Mouse (Mus musculus) Muller cell, postnatal 12 days (primary cell): Measurements from ENCODE around the gene Olfr522.
A peak's percentile ranks its signal among the peaks of the same experiment; 100 is the strongest.

Experiments
- DNase-seq: peaks from one replicate; pipeline ENCODE4 v3.0.0-alpha.2; 2015; ENCODE audit errors: inconsistent ontology term

Gene Olfr522

DNA sequence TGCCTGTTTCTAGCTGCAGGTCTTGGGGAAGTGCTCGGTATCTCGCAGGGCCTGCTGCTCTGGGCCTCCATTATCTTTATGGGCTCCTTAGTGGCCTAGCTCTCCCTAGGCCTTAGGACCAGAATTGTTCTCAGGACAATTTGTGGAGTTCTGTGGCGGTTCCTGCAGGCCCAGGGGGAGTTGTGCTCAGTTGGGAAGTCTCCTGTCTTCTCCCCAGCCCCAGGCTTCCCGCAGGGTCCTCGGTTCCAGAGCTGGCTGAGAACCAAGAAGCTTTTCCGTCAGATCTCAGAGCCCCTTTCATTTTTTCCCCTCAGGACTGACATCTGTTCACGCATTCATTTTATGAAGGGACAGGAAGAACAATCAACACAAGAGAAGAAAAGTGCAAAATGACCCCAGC, at the start of gene Olfr522:
Gene Olfr522 (minus strand): TSS at position 101 of the 400 bp plus-strand sequence.
- no peak for DNase-seq

DNA sequence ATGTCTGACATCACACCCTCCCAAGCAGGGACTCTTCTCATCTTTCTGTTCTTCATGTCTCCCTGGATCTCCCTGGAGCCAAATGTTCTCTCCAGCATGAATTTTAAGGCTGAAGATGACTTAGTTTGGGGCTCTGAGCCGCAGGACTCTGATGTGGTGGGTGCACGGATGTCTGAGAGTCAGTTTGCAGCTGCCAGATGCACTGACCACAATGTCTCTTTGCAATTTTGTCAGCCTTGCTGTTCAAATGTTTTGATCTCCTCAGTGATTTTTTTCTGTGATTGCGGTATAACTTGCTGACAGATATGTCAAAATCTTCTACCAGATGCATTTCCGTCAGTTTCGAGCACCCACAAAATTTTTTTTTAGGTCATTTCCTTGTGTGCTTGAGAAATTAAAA, 49.3 kb upstream of the Olfr522 start:
- DNase-seq: no peak

DNA sequence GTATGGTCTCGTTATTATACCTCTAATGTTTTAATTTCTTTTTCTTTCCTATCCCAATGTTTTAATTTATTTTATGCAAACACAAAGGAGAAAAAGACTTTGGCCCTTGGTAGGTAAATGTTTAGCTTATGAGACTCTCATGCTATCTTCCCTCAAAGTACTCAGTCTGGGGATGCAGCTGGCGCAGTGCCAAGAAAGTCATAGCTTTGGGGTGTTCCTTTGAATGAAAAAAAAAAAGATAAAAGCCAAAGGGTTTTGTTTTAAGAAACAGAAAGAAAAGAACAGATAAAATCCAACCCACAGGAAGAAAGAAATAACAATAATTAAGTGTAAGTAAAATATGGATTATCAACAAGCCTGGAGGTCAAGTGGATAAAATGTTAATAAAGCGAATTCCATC, 44.1 kb upstream of the Olfr522 start:
- DNase-seq: no peak

DNA sequence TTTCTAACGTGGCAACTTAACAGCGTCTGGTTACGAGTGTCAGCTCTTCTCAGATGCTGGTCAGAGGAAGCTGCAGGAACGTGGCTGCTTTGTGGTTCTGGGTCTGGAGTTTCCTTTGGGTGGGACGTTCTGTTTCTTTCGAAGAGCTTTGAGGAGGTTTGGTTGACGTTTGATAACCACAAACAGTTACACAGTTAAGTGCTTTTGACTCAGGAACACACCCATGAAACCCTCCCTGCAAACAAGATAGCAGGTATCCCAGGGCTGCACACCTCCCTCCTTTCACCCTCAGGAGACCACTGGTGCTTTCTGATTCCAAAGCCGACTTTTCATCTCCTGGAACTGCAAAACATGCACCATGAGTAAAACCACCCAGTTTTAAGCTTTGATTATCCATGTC, 43.6 kb upstream of the Olfr522 start:
- no peak for DNase-seq

DNA sequence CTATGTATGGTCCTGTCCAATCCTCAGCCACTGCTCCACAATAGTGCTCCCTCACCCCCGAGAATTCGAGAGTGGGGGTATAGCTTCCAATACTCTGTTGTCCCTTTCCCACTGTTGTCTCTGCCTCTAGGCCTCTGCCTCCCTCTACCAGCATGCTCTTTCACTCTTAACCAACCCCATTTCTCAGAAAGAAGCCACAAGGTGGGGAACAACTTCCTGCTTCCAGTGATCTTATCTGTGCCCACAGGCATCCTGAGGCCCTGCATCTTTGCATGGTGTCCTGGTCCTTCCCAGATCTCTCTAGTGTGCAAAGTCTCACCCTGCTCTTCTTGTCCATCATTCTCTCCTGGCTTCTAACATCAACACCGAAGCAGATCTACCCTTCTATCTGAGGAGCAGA, 42.3 kb upstream of the Olfr522 start:
- no peak for DNase-seq

DNA sequence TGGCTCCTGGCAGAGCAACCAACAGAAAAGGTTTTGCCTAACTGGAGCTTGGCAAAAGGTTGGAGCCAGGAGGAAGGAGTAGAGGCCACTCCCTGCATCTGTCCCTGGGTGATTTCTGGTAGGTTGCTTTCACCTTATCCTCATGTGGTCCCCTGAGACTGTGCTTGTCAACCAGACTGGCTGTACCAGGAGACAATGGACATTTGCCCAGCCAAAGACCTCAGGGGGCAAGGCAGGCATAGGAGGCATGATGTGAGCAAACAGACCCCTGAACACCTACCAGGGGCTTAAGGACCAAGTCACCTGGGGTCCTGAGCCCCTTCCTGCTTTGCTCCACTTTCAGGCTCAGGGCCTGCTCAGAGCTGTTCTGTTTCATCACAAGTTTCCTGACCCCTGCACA, 41.3 kb upstream of the Olfr522 start, which contains the start of gene Olfr524:
Gene Olfr524 (minus strand): TSS at position 101 of the 400 bp plus-strand sequence.
- DNase-seq: no peak

DNA sequence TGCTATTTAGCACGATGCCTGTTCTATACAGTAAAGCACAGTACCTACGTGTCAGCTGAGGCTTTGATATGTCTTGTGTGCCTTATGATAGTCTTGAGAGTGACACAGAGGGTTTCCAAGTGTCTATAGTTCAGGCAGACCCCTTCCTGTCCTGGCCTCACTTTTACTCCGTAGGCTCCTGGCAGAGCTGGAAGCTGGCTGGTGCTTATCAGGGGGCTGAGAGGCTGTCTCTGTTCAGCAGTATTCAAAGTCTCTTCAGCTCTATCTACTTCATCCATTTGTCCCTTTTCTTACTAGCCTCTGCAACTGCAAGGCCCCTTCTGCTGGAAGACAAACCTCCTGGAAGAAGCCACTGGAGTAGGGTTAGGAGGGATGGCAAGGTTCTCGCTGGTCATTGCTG, 36.5 kb upstream of the Olfr522 start:
- DNase-seq: no peak

DNA sequence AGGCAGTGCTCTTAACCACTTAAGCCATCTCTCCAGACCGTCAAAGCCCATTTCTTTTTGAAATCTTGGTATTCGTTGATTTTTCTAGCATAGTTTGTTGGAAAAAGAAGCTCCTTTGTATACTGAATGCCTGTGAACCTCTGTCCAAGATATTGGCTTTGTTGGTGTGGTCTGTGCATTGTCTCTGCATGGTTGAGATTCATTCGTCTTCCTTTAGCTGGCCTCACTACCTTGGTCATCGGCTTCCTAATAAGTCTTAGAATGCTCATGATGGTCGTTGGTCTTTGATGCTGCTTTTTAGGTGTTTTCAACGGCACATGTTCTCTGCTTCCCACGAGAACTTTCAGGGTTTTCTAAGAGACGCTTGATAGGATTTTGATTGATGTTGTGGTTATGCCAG, 31.4 kb upstream of the Olfr522 start:
- DNase-seq: peak; percentile 4

DNA sequence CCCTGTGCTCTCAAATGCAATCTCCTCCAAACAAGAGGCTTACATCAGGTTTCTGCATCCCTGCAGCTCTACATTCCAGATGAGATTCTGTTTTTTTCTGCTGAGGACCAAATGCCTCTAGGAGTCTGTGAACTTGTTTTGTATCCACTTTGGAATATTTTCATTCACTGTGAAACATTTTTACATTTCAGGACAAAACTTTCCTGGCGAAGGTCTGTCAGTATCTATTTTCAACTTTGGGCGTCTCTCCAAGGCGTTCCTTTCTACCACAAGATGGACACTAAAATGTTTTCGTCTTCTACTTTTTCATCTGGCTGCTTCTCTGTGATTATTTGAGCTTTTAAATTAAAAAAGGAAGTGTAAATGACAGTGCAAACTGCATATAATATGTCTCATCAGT, 29.5 kb upstream of the Olfr522 start:
- DNase-seq: no peak

DNA sequence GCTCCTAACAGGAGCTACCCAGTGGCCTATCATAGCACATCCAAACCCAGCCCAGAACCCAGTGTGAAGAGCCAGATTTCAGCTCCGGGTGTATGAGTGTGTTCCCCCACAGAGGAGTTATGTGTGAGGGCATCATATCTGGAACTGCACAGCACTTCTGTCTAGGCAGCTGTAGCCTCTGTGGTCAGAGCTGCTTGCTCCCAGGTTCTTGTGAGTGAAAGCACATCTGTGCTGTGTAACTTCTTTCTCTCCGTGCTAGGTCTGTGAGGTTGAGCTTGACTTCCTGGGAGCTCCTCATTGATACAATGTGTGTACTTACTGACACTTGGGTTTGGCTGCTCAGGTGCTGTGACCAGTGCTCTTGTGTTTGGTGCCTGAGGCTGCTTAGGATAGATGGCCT, 28.3 kb upstream of the Olfr522 start:
- no peak for DNase-seq

DNA sequence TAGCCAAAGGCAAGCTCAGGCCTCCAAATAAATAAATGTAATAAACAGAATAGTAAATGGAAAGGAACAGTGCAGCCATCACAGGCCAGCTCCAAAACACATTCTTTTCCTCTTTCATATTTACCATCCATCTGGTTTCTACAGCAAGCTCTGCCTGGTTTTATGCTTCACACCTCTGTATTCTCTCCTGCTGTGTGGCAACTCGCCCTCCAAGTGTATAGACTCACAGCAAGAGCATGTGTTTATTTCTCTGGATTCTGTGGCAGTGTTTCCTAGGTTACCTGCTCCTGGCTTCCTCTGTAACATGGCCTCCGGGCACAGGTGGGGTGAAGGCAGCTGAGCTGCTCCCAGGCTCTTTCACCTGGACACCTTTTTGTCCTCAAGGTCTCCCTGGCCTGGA, 27.9 kb upstream of the Olfr522 start:
- DNase-seq: no peak

DNA sequence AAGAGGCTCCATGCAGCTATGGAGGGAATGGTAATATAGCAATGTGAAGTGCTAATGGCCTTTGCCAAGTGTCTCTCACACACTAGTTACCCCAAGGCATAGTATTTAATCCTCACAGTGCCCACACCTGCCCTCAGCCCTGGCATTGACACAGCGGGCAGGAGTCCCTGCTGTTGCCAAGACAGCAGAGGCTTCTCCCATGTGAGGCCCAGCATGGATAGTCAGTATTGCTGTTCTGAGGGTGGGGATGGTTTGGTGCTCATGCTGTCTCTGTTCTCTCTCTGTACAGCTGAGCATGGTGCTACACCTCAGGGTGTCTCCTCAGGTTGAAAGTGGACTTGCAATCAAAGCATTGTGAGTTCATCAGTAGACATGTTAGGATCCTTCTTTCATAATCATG, 25.9 kb upstream of the Olfr522 start:
- DNase-seq: no peak

DNA sequence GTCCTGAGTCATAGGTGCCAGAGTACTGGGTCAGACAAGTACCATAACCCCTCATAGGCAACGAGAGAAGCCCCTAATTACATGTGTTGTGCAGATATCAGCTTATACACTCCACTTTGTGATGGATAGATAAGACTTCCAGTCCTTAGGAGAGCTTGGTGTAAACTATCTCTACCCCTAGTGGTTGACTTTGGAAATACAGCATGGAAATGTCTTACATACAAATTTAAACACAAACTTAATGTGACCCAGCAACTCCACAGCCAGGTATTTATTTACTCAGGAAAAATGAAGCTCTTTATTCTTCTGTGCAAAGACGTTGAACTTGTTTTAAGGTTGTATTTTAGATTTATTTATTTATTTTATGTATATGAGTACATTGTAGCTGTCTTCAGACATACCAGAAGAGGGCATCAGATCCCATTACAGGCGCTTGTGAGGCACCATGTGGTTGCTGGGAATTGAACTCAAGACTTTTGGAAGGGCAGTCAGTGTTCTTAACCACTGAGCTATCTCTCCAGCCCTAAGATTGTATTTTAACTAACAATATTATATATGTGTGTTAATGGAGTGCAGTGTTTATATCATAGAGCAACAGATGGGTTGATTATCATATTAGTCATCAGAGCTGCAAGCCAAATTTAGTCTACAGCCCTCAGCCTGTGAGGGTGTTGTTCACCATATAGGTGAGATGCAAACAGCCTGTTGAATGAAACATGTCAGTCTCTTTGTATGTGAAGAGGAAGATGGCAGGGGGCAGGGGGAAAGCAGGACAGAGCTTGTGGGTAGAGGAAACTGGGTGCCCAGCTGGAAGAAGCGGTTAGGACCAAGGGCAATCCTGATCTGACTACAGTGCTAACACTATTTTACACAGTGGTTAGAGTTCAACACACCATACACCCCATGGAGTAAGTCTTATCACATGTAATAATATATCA, 24.1 kb upstream of the Olfr522 start:
- DNase-seq: peak; percentile 11

DNA sequence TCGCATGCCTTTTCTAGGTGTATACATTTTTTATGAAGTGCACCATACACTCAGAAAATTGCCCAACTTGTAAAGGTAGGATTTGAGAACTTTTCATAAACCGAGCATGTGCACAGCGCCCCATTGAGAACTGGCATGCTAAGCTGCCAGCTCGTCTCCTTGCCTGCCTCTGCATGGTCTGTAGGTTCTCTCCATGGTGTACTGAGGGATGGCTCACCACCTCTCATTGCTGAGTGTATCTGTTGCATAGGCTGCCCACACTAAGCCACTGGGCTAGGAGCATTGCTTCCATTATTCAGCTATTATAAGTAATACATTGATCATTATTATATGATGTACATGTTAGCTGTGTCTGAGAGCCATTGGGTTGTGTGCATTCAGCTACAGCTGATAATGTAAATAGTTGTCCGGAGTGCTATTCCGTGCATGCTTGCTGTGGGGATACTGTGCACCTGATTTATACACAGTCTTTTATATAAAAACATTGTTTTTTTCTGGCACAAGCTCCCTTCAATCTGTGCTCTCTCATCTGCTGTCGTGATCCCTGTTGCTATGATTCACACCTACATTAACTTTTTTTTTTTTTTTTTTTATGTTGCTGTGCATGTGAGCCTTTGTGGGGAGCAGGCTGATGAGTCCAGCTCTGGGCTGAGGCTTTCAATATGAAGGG, 23.3 kb upstream of the Olfr522 start:
- no peak for DNase-seq

DNA sequence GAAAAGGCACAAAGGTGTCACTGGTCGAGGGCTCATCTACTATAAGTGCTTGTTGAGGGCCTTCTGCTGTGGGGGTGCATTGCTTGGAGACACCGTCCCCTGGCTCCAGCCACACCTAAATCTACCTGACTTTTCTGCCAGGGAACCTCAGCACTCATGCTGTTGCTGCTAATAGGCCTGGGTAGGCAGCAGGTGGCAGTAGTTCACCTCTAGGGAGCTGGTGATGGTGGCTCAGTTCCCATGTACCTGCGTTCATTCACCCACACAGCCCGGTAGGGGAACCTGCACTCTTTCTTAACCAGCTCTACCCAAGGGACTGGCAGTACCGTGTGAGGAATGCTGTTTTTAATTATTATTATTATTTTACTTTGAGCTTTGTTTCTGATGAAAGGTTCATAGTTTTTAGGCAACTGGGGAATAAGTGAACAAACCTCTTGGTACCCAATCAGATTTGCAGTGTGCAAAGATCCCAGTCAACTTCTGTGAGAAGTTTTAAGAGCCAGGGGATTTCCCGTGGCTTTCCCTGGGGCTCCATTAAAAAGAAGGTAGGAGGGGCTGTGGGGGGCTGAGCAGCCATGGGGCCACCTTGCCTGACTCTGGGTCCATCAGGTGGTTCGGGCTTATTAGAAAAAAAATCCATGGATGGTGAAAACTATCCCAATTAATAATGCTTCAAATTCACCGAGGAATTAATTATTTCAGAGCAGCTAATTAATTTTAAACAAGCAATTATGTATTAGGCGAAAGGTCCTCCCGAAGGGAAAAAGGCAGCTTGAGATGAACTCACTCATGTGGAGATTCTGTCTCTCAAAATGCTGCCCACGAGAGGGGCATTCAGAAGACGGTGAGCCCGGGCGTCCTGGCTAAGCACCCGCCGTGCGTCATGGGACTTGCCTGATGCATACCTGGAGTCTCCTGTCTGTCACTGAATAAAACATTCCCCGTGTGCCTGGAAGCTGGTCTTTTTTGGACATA, 22.4 kb upstream of the Olfr522 start:
- no peak for DNase-seq

DNA sequence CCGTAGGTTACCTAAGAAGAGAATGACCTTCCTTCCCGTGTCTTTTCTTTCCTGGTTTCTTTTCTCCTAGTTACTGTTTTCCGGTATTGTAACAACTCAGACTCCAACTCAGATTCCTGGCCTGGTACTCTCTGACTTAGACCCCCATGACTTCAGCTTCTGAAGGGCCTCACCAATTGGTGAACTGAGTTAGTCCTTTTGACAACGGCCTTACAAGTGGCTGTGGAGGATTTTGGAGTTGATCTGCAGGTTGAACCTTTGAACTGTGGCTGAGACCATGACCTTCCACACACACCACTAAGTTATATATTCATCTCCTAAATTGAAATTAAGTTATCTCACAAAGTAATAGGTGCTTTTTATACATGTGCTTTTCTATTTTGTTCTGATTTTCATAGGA, 19.6 kb upstream of the Olfr522 start:
- no peak for DNase-seq

DNA sequence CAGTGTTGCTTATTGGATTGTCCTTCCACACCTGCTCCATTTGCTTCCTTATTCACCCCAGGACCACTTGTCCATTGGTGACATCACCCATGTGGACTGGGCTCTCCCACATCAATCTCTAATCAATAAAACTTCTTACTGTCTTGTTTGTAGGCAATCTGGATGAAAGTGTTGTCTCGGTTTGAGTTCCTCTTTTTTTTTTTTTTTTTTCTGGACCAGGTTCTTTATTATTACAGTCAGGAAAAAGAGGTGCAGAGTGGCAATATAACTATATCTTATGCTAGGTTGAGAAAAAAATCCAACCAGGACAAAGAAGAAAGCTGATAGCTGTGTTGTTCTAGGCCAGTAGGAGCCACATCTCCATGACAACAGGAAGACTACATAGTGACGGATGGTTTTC, 16.1 kb upstream of the Olfr522 start:
- no peak for DNase-seq

DNA sequence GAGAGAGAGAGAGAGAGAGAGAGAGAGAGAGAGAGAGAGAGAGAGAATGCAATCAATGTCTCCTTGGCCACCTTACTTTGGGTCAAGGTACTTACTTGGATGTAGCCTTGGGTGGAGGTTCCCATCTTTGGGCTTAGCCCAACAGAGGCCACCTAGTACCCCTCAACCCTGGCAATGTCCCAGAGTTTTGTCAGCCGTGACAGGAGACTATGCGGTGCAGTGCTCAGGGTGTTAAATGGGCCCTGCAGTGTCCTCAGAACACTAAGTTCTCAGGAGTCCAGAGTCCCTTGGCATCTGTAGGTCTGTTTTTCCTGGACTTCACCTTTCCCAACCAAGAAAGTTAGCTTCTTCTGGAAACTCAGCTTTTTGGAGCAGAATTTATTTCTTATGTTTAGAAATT, 14.6 kb upstream of the Olfr522 start:
- no peak for DNase-seq

DNA sequence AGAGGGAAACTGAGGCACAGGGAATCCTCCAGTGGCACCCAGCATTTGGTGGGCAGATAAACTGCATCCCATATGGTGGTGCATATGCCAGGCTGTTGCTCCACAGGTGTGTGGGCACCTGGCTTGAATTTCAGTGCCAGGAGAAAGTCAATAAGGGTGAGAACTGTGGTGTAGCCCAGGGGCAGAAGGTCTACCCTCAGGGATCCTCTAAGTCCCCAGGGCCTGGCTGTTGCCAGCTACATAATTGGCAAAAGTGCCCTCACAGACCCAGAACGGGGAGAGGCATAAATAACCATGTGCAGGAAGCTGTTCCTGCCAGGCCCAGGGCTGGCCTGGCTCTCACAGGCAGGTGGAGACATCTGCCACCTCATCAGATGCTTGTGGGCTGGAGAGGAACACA, 8.4 kb upstream of the Olfr522 start, which contains the start of gene Olfr523:
Gene Olfr523 (plus strand): TSS at position 282 of the 400 bp plus-strand sequence.
- DNase-seq: no peak

DNA sequence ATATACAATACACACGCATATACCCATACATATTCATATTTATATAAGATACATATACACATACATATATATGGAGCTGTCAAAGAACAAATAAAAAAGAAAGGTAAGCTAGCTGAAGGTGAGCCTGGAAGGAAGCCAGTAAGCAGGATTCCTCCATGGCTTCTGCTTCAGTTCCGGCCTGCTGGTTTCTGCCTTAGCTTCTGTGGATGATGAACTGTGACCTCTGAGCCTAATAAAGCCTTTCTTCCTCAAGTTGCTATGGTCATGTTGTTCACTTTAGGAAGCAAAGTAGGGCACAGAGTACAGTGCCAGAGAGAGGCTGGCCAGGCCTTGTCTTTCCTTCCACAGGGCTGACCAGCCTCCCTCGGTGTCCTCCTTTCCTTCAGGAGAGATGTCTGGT, 6.3 kb upstream of the Olfr522 start:
- no peak for DNase-seq

DNA sequence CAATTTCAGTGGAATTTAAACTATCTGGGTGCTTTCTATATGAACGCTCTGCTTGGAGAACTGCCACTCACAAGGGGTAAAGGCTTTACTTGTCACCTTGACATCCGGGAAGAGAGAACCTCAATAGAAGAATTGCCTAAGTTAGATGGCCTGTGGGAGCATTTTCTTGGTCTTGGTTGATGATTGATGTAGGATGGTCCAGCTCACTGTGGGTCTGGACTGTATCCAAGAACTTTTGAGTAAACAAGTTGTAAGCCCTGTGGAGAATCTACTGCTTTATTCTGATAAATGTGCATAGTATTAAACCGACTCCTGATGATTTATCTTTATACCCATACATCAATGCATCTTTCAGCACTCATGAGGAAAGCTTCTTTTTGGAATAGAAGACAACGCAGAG, 4.8 kb upstream of the Olfr522 start:
- no peak for DNase-seq

DNA sequence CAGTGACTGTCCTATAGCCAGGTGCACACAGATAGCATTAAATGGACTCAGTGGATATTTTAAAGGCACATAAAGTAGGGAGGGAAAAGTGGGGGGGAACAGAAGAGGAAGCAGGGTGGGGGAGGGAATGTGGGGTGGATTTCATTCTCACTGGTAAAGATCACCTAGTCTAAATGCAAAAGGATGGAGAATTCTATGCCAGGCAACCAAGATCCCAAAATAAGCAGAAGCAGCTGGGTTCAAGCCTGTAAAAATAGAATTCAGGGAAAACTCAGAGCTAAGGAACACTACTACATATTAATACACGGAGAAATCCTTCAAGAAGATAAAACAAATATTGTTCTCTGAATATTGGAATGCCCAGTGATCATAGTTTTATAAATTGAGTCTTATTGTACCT, 3.4 kb upstream of the Olfr522 start:
- no peak for DNase-seq
